Mouse (Mus musculus): ENCODE data around the gene Gm21317. TPM values are rescaled to one million over a fixed set of nuclear protein-coding genes. Genes with fewer than 3 reads are reported as not detected.
"Not testable (repeated sequence)": the region's sequence is repeated elsewhere in the genome, so short reads cannot be mapped to it uniquely, and the experiment has no call there.

The Gm21317 gene
- not detected in 2 replicates for polyA plus RNA-seq (2015; fragmentation: Nextera tagmentation; extraction: Ambion mirVana)

GRCm38 (mm10) chrY:82224927-82225326 lies at the start of gene Gm21317:
Gm21317 (plus strand) TSS chrY:82225227.
- WGBS = no CpG with 5 or more reads among the region's 6 CpGs
- not testable (repeated sequence) for H3K27ac ChIP-seq (ENCODE audit: low read length)

More at GRCm38 (mm10) chrY:82224927-82225326, at the start of gene Gm21317:
- H3K4me1 ChIP-seq (ENCODE audit: control insufficient read depth, insufficient read depth, low read length); H3K4me3 ChIP-seq (ENCODE audit: low read depth, low read length); ATAC-seq; H3K9me3 ChIP-seq (replicated peaks; ENCODE audit: control insufficient read depth, low read length, poor library complexity, severe bottlenecking); H3K9ac ChIP-seq (ENCODE audit: low read depth, low read length); H3K27me3 ChIP-seq (ENCODE audit: control insufficient read depth, insufficient read depth, low read depth, low read length); H3K4me2 ChIP-seq (ENCODE audit: low read length); H3K36me3 ChIP-seq (ENCODE audit: control insufficient read depth, insufficient read depth, low read length): not testable (repeated sequence)

Data from midbrain, embryonic 16.5 days (tissue).